Mouse (Mus musculus) adrenal gland, adult 10 weeks (tissue): ENCODE data around the gene Trmo. TPM values are rescaled to one million over a fixed set of nuclear protein-coding genes. Genes with fewer than 3 reads are reported as not detected.

Experiments used
- polyA plus RNA-seq: library from polyadenylated mRNA; stranded (reverse); fragments of 350-450 nt; fragmentation: Illumina TruSeq; extraction: RNeasy Lipid Tissue Mini Kit (QIAGEN cat#74804); gene quantifications from one replicate; pipeline ENCODE4 v1.2.3, GENCODE M21; 2014; ENCODE audit warnings: low read depth, low replicate concordance

The Trmo gene
- 0.76 TPM for polyA plus RNA-seq

DNA sequence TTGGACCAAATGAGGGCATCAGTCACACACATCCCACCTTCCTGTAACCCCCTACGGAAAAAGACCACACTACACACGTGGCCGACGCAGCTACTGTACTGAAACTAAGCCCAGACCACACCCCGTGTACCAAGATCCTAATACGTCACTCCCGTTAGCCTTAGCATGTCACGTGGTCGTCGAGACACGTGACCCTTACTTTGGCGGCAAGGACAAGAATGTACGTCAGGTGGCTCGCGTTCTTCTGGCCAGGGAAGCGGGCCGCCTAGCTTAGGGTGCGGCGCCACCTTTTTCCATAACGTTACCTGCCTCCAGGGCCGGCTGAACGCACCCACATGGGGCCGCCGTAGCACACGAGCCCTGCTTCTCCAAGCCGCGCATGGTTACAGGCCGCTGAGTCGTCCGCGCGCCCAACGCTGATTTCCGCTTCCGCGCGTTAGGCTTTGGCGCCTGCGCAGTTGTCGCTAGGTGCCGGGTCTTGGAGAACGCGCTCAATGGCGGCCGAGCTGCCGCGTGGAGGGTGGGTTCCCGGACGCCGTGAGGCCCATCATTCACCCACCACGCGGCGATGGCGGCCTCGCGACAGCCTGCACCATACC is at the start of gene Trmo:
Gene Trmo, minus strand, starts transcription at position 425 of the 599 bp plus-strand sequence.

DNA sequence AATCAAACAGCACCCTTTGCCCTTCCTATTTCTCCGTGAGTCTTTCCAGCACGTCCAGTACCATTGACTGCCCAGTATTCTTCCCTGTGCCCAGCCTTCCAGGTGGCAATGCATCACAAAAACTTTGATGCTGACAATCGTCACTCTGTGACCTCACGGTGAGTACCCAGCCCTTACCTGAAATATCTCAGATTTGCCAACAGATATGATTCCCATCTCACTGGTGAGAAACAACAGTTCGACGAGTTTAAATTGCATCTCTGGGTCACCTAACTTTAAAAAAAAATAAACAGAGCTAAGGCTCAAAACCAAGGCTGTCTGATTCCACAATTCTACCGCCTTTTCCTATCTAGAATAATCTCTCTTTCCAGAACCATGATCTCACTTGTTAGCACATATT is 24.2 kb upstream of the Trmo start, which contains the start of gene Hemgn:
Gene Hemgn, minus strand, starts transcription at position 101 of the 400 bp plus-strand sequence.

DNA sequence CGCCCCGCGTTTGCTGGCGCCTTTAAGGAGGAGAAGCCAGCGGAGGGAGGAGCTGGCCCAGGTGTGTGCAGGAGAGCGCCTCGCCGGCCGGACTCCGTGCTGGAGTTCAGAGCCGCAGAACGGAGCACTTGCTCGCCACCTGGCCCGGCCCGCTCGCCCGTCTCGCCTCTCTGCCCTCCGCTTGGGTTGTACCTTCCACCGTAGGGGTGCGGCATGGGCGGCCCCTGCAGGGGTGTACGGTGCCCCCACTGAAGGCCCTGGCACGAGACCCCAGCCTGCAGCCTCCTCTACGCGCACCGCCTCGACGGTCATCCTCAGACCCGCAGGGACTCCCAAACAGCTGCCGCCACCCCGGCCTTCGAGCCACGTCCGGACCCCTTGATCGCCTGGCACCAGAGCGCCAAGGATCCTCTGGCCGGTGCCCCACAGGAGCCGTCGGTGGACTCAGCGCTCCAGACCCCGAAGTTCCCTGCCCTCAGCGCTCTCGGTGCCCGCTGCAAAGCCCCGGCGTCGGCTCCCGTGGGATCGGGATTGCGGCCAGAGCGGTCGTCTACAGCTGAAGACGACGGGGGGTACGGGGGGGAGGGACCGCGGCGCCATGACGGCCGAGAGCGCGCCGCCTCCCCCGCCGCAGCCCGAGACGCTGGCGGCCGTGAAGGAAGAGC is 45.5 kb downstream of the Trmo start, which contains the start of gene Foxe1:
Gene Foxe1, plus strand, starts transcription at position 14 of the 665 bp plus-strand sequence.

Other genes with a start within 250 kb of the Trmo start
- 47.8 TPM for gene Xpa, start 193.1 kb downstream of the Trmo start, polyA plus RNA-seq
- gene Foxe1, start 45.8 kb downstream of the Trmo start, polyA plus RNA-seq = not detected
- not detected for gene Hemgn, start 24.1 kb upstream of the Trmo start, polyA plus RNA-seq
- 301 TPM for gene Anp32b, start 61.5 kb upstream of the Trmo start, polyA plus RNA-seq
- 2.8 TPM for gene Nans, start 99.8 kb upstream of the Trmo start, polyA plus RNA-seq
- gene Trim14, start 146.7 kb upstream of the Trmo start, polyA plus RNA-seq = 5.3 TPM
- gene Coro2a, start 212.8 kb upstream of the Trmo start, polyA plus RNA-seq = 2.3 TPM